Mouse (Mus musculus): ENCODE data around the gene Hhatl.

DNA sequence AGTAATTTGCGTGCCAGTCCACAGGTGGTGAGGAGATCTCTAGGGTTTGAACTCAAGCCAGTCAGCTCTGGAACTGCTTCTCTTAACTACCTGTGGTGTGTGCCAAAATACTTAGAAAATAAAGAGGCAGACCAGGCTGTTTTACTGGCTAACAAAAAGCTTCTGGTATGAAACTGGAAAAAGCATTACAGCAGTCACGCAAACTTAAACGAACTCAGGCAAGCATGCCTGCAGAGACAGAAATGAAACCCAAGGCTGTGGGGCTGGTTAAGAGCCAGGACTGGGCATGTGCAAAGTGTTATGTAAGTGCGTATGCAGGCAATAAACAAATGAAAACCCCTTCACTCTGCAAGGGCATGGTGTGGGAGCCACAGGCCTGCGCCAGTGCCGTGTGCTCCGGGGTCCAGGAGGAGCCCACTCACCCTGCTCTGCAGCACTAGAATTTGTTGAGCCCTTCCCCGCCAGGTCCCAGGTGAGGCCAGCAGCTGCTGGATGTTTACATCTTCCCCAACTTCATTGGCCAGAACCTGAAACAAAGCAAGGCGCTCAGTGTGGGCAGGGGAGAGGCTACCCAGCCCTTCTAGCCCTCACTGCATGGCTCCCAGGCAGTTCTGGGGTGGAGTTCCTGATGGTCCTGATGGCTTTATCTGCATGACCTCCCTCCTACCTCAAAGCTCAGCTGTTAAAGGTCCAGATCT lies 26.9 kb upstream of the Hhatl start:
- no peak for TF ChIP-seq CTCF (IDR thresholded peaks at IDR 0.05; ENCODE audit: low read depth)
- TF ChIP-seq EP300 (IDR thresholded peaks at IDR 0.05; ENCODE audit: low read depth) = no peak
